Mouse (Mus musculus): Measurements from ENCODE around the gene Mn1.

DNA sequence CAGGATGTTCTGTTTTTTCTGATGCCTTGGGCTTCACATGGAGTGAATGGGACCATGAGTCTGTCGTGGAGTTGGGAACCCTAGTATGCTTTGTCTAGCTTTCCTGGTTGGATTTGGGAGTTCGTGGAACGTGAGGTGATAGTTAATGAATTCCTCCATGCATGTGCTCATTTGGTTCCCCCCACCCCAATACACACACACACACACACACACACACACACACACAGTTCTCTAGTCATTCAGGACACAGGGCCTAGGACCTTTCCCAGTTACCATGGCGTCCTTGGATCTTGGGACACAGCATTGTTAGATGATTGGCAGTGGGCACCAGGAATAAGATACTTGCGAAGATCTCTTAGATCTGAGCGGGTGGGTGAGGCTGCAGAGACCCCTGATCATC is 11.7 kb downstream of the Mn1 start:
- TF ChIP-seq CTCF (conservative IDR thresholded peaks at IDR 0.05 in 1 of 2, IDR thresholded peaks at IDR 0.05 in 1 of 2; ENCODE audit: low read depth in 2 of 2, low read length in 2 of 2) (no peak), ZNF384 (IDR thresholded peaks at IDR 0.05; ENCODE audit: low read depth, low read length) (no peak)
